Mouse (Mus musculus) heart, postnatal 0 days (tissue): ENCODE measurements around the gene Ablim1. TPM values are rescaled to one million over a fixed set of nuclear protein-coding genes. Genes with fewer than 3 reads are reported as not detected.

Experiments used
- ATAC-seq: fragments of 200-750 bp; cut with Nextera tagmentation; 2 replicates; pipeline ENCODE4 v1.8.0; 2017; ENCODE audit warnings: low read depth, moderate number of reproducible peaks, moderate library complexity; ENCODE audit not compliant: insufficient read depth
- DNase-seq: peaks from one replicate; pipeline ENCODE4 v3.0.0-alpha.2; 2016; ENCODE audit warnings: low spot score
- H3K27ac ChIP-seq: fragments of 300-500 bp; sonication (generic); 2 replicates; pipeline ENCODE4 v1.5.1; 2014; ENCODE audit warnings: low read depth, mild to moderate bottlenecking
- H3K27me3 ChIP-seq: fragments of 300-500 bp; sonication (generic); 2 replicates; pipeline ENCODE4 v1.6.1; 2014; ENCODE audit warnings: low read length, mixed read lengths; ENCODE audit not compliant: control insufficient read depth, insufficient read depth
- H3K36me3 ChIP-seq: fragments of 300-500 bp; sonication (generic); replicated peaks from 2 replicates; pipeline ENCODE4 v1.6.1; 2014; ENCODE audit warnings: low read length, mixed read lengths; ENCODE audit not compliant: control insufficient read depth, insufficient read depth
- H3K4me1 ChIP-seq: fragments of 300-500 bp; sonication (generic); 2 replicates; pipeline ENCODE4 v1.6.1; 2014; ENCODE audit warnings: antibody characterized with exemption; ENCODE audit not compliant: control insufficient read depth, insufficient read depth
- H3K4me2 ChIP-seq: fragments of 300-500 bp; sonication (generic); 2 replicates; pipeline ENCODE4 v1.6.1; 2014; ENCODE audit warnings: low read depth, mild to moderate bottlenecking, low read length, moderate library complexity
- H3K4me3 ChIP-seq: fragments of 300-500 bp; sonication (generic); 2 replicates; pipeline ENCODE4 v1.5.1; 2014; ENCODE audit warnings: low read depth, low read length
- H3K9ac ChIP-seq: fragments of 300-500 bp; sonication (generic); replicated peaks from 2 replicates; pipeline ENCODE4 v1.6.1; 2014; ENCODE audit warnings: low read depth, low read length, mixed read lengths
- H3K9me3 ChIP-seq: fragments of 300-500 bp; sonication (generic); replicated peaks from 2 replicates; pipeline ENCODE4 v1.6.1; 2016; ENCODE audit warnings: low read length; ENCODE audit not compliant: control insufficient read depth
- CTCF ChIP-seq: IDR thresholded peaks from 2 replicates; pipeline ENCODE4 v1.5.1; 2016; ENCODE audit warnings: antibody characterized with exemption, control low read depth, low read depth
- EP300 ChIP-seq: IDR thresholded peaks from 2 replicates; pipeline ENCODE4 v1.6.1; 2016; ENCODE audit warnings: antibody characterized with exemption, low read depth
- WGBS: fragments of 180-500 bp; shearing (Covaris S2); extraction: QIAGEN DNeasy Blood & Tissue Kit; methylation state at CpG from one replicate; pipeline ENCODE4 v1.1.7; 2014; 5-methylcytosine and 5-hydroxymethylcytosine counted together
- polyA plus RNA-seq: library from polyadenylated mRNA; unstranded; fragments of >200 nt; fragmentation: Nextera tagmentation; extraction: Ambion mirVana; gene quantifications from 2 replicates; pipeline ENCODE4 v1.2.1, GENCODE M21; 2015
- total RNA-seq: library from RNA; depleted of rRNA; stranded (reverse); fragments of >200 nt; gene quantifications from 2 replicates; pipeline ENCODE4 v1.2.3, GENCODE M21; 2014; ENCODE audit warnings: low replicate concordance

Ablim1 gene
- total and polyA plus RNA-seq, 2 experiments from 2014 or later: 106 to 235 TPM

- ATAC-seq: no peak
- peak; percentile 51; the same call in 1 of the 2 replicates for TF ChIP-seq EP300
- TF ChIP-seq CTCF: no peak
- Histone ChIP-seq H3K36me3 (peaks cover 6% of the 10 kb centered on the region; the same call in 1 of the 2 replicates), H3K4me2 (no peak overlapping the region), H3K9ac (no peak overlapping the region), H3K9me3 (0 out of 2 replicates have a peak, but pooled peaks cover 5% of the 10 kb centered on the region), H3K4me1 (peaks cover 18% of the 10 kb centered on the region), H3K27me3 (no peaks in the 10 kb centered on the region), H3K4me3 (no peak overlapping the region), H3K27ac (peak overlapping the region; percentile 74)
- no peak for DNase-seq
- 49% methylated on average over 3 of the region's 3 CpGs for WGBS
These were observed 31.4 kb downstream of the Ablim1 start for GRCm38 (mm10) chr19:57283310-57283709.

GRCm38 (mm10) chr19:57282642-57283041 lies 32.1 kb downstream of the Ablim1 start:
- peak overlapping the region; percentile 74 for H3K27ac ChIP-seq
- H3K9ac ChIP-seq: no peak overlapping the region
- peaks cover 17% of the 10 kb centered on the region for H3K4me1 ChIP-seq
- H3K36me3 ChIP-seq: peaks cover 6% of the 10 kb centered on the region; the same call in 1 of the 2 replicates
- DNase-seq (no peak), ATAC-seq (no peak)
- no peak for TF ChIP-seq CTCF
- no peak for TF ChIP-seq EP300
- 0 out of 2 replicates have a peak, but pooled peaks cover 5% of the 10 kb centered on the region for H3K9me3 ChIP-seq
- no peaks in the 10 kb centered on the region for H3K27me3 ChIP-seq
- H3K4me2 ChIP-seq: no peak overlapping the region
- 68% methylated on average over 5 of the region's 5 CpGs for WGBS
- no peak overlapping the region for H3K4me3 ChIP-seq

- WGBS: 81% methylated on average over 4 of the region's 4 CpGs
- TF ChIP-seq EP300 (no peak), CTCF (no peak)
These were observed 35.1 kb downstream of the Ablim1 start for GRCm38 (mm10) chr19:57279666-57280065.

GRCm38 (mm10) chr19:57278263-57278662 lies 36.5 kb downstream of the Ablim1 start:
- Histone ChIP-seq H3K4me1 (peaks cover 35% of the 10 kb centered on the region), H3K4me3 (no peak overlapping the region), H3K9ac (no peak overlapping the region), H3K9me3 (no peaks in the 10 kb centered on the region), H3K4me2 (no peak overlapping the region), H3K27me3 (no peaks in the 10 kb centered on the region), H3K36me3 (no peaks in the 10 kb centered on the region), H3K27ac (no peak overlapping the region)
- no peak for DNase-seq
- 85% methylated on average over 8 of the region's 8 CpGs for WGBS
- no peak for ATAC-seq
- no peak for TF ChIP-seq CTCF
- TF ChIP-seq EP300: no peak

More at GRCm38 (mm10) chr19:57279666-57280065, 35.1 kb downstream of the Ablim1 start:
- Histone ChIP-seq H3K4me3 (no peak overlapping the region), H3K36me3 (no peaks in the 10 kb centered on the region), H3K4me2 (no peak overlapping the region), H3K9me3 (no peaks in the 10 kb centered on the region), H3K4me1 (peaks cover 32% of the 10 kb centered on the region), H3K27me3 (no peaks in the 10 kb centered on the region), H3K9ac (no peak overlapping the region), H3K27ac (no peak overlapping the region)
- ATAC-seq (no peak), DNase-seq (no peak)

- no peak for TF ChIP-seq EP300
- TF ChIP-seq CTCF: no peak
- no peak overlapping the region for H3K9ac ChIP-seq
- H3K4me3 ChIP-seq: no peak overlapping the region
- H3K4me2 ChIP-seq: no peak overlapping the region
- H3K27me3 ChIP-seq: no peaks in the 10 kb centered on the region
- H3K9me3 ChIP-seq: no peaks in the 10 kb centered on the region
- H3K4me1 ChIP-seq: peaks cover 29% of the 10 kb centered on the region
- 89% methylated on average over 6 of the region's 6 CpGs for WGBS
- no peak for DNase-seq
- no peak overlapping the region for H3K27ac ChIP-seq
- no peaks in the 10 kb centered on the region for H3K36me3 ChIP-seq
- no peak for ATAC-seq
These were observed 37.7 kb downstream of the Ablim1 start for GRCm38 (mm10) chr19:57277010-57277409.
